Mouse (Mus musculus) olfactory bulb, adult 2 months (tissue): Measurements from ENCODE around the gene Nipbl. TPM values are rescaled to one million over a fixed set of nuclear protein-coding genes. Genes with fewer than 3 reads are reported as not detected.

Experiments
- H3K27ac ChIP-seq: fragments of 200-500 bp; 2 replicates; pipeline ENCODE4 v1.5.1; 2012; ENCODE audit warnings: low read depth, low read length; ENCODE audit not compliant: insufficient read depth
- H3K4me1 ChIP-seq: fragments of 200-500 bp; 2 replicates; pipeline ENCODE4 v1.6.1; 2012; ENCODE audit warnings: low read length; ENCODE audit not compliant: control insufficient read depth, insufficient read depth
- H3K4me3 ChIP-seq: fragments of 200-500 bp; 2 replicates; pipeline ENCODE4 v1.5.1; 2012; ENCODE audit warnings: mild to moderate bottlenecking, low read depth, low read length, moderate library complexity; ENCODE audit not compliant: insufficient read depth
- CTCF ChIP-seq: fragments of 200-500 bp; IDR thresholded peaks from 2 replicates; pipeline ENCODE4 v1.5.1; 2012; ENCODE audit warnings: low read depth, mild to moderate bottlenecking, low read length, moderate library complexity; ENCODE audit not compliant: insufficient read depth
- POLR2A ChIP-seq: fragments of 200-500 bp; IDR thresholded peaks from 2 replicates; pipeline ENCODE4 v1.6.1; 2012; ENCODE audit warnings: mild to moderate bottlenecking, low read depth, low read length, moderate library complexity; ENCODE audit not compliant: insufficient read depth
- WGBS: fragments of 180-500 bp; shearing (Covaris S2); methylation state at CpG from one replicate; pipeline ENCODE4 v1.1.7; 2018; 5-methylcytosine and 5-hydroxymethylcytosine counted together
- polyA plus RNA-seq: library from polyadenylated mRNA; stranded (reverse); fragments of >200 nt; gene quantifications from 2 replicates; pipeline ENCODE4 v1.2.4, GENCODE M21; 2012; ENCODE audit warnings: low replicate concordance; ENCODE audit not compliant: missing spikeins, insufficient read depth, insufficient read length

Nipbl gene
- polyA plus RNA-seq, 1 experiment, result 161 TPM

- 95% methylated on average over 2 of the region's 2 CpGs for WGBS
- TF ChIP-seq CTCF (no peak), POLR2A (no peak)
- H3K4me1 ChIP-seq, result peaks cover 4% of the 10 kb centered on the region; the same call in 1 of the 2 replicates
- H3K4me3 ChIP-seq, result no peak overlapping the region
- H3K27ac ChIP-seq, result no peak overlapping the region
Observed at GRCm38 (mm10) chr15:8401536-8401935, 42.7 kb downstream of the Nipbl start.

- 83% methylated on average over 3 of the region's 3 CpGs for WGBS
- H3K4me1 ChIP-seq, result no peaks in the 10 kb centered on the region
- TF ChIP-seq POLR2A (no peak), CTCF (no peak)
- no peak overlapping the region for H3K4me3 ChIP-seq
- H3K27ac ChIP-seq, result no peak overlapping the region
Observed at GRCm38 (mm10) chr15:8391764-8392163, 52.5 kb downstream of the Nipbl start.

- Histone ChIP-seq H3K4me1 (no peaks in the 10 kb centered on the region), H3K27ac (no peak overlapping the region), H3K4me3 (no peak overlapping the region)
- 42% methylated on average over 3 of the region's 3 CpGs for WGBS
- TF ChIP-seq POLR2A, result no peak
- TF ChIP-seq CTCF, result no peak
Observed at GRCm38 (mm10) chr15:8382213-8382612, 62.0 kb downstream of the Nipbl start.

- no peak for TF ChIP-seq POLR2A
- no peak for TF ChIP-seq CTCF
- WGBS, result 91% methylated on average over 1 of the region's 1 CpGs
- Histone ChIP-seq H3K4me1 (no peaks in the 10 kb centered on the region), H3K27ac (no peak overlapping the region), H3K4me3 (no peak overlapping the region)
Observed at GRCm38 (mm10) chr15:8375657-8376056, 68.6 kb downstream of the Nipbl start.

- no peak overlapping the region for H3K4me3 ChIP-seq
- no peak overlapping the region for H3K27ac ChIP-seq
- no peak for TF ChIP-seq CTCF
- 82% methylated on average over 3 of the region's 3 CpGs for WGBS
- H3K4me1 ChIP-seq, result no peaks in the 10 kb centered on the region
Observed at GRCm38 (mm10) chr15:8374724-8375123, 69.5 kb downstream of the Nipbl start.

GRCm38 (mm10) chr15:8347104-8347773 lies 97.0 kb downstream of the Nipbl start:
- Histone ChIP-seq H3K4me3 (no peak overlapping the region), H3K4me1 (no peaks in the 10 kb centered on the region), H3K27ac (no peak overlapping the region)
- WGBS, result 90% methylated on average over 2 of the region's 2 CpGs
- no peak for TF ChIP-seq CTCF
- no peak for TF ChIP-seq POLR2A

- no peaks in the 10 kb centered on the region for H3K4me1 ChIP-seq
- WGBS, result 89% methylated on average over 4 of the region's 4 CpGs
- TF ChIP-seq POLR2A (no peak), CTCF (no peak)
Observed at GRCm38 (mm10) chr15:8340596-8340995, 103.7 kb downstream of the Nipbl start.

GRCm38 (mm10) chr15:8331547-8331946 lies 112.7 kb downstream of the Nipbl start:
- Histone ChIP-seq H3K4me1 (no peaks in the 10 kb centered on the region), H3K4me3 (no peak overlapping the region), H3K27ac (no peak overlapping the region)
- TF ChIP-seq CTCF (no peak), POLR2A (no peak)
- WGBS, result 96% methylated on average over 3 of the region's 3 CpGs

More at GRCm38 (mm10) chr15:8340596-8340995, 103.7 kb downstream of the Nipbl start:
- Histone ChIP-seq H3K4me3 (no peak overlapping the region), H3K27ac (no peak overlapping the region)

DNA sequence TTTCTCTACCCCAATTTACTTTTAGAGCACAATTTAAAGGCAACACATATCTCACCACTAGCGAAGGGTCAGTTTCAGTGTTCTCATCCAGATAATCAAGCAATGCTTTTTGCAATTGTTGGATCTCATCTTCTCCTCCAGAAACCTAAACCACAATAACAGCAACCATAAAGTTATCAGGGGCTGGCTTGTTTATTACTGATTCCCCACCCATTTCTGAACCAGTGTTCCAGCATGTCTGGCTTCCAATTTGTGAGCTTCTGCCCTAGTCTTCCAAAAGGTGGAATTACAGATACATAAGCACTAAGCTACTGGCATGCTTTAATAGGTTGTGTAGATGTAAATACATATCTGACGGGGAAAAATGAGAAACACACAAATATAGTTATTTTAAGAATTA lies 118.6 kb downstream of the Nipbl start:
- H3K27ac ChIP-seq, result no peak overlapping the region
- TF ChIP-seq POLR2A, result no peak
- TF ChIP-seq CTCF, result no peak
- 96% methylated on average over 2 of the region's 2 CpGs for WGBS
- no peaks in the 10 kb centered on the region for H3K4me1 ChIP-seq
- no peak overlapping the region for H3K4me3 ChIP-seq

GRCm38 (mm10) chr15:8324833-8325232 lies 119.4 kb downstream of the Nipbl start:
- H3K4me3 ChIP-seq, result no peak overlapping the region
- WGBS, result 92% methylated on average over 2 of the region's 2 CpGs
- H3K27ac ChIP-seq, result no peak overlapping the region
- no peaks in the 10 kb centered on the region for H3K4me1 ChIP-seq
- TF ChIP-seq POLR2A, result no peak
- no peak for TF ChIP-seq CTCF
